ENCODE assay signal across 18 mouse cellular contexts in the genomic region with DNA sequence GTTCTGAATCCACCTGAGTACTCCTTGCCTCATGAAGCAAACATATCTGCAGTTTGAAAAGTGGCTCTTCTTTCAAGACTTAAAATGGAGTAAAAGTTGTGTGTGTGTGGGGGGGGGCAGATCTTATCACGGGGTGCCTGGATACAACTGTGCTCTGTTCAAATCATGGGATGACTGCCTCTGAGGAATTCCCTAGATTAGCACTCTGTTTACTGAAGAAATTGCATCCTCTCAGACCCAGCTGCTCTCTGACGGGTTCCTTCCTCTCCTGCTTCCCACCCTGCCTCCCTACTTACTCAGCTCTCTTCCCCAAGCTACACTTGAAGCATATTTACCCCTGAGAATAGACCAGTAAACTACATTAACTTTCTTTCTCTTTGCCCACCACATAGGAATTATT.
"Had no signal": no experiment of that assay in that cellular context is flagged by ENCODE, and none has a peak within 500 bp of the region (broad histone marks: within the 10 kb centered on the region; RNA-seq: fewer than 3 reads in every experiment).

No protein-coding gene starts in this region.

- DNase-seq: lung, adult 18-20 months; lung, embryonic 14.5 days; lung, postnatal 10 days; lung, postnatal 4 days; midbrain, embryonic 14.5 days; retina, postnatal 1 day; right cerebral cortex, adult 18-20 months; right cerebral cortex, postnatal 25 days; right cerebral cortex, postnatal 4 days; spleen, adult 18-20 months; thymus, adult 18-20 months; thymus, postnatal 14 days; thymus, postnatal 36 days had no signal

- H3K27me3 ChIP-seq: neural tube, embryonic 13.5 days; neural tube, embryonic 15.5 days had no signal

- H3K27ac ChIP-seq: midbrain, embryonic 12.5 days; neural tube, embryonic 13.5 days; neural tube, embryonic 15.5 days had no signal

- H3K4me2 ChIP-seq: lung, embryonic 14.5 days; midbrain, embryonic 12.5 days; neural tube, embryonic 13.5 days; neural tube, embryonic 15.5 days had no signal

- H3K9me3 ChIP-seq: midbrain, embryonic 12.5 days; neural tube, embryonic 13.5 days; neural tube, embryonic 15.5 days had no signal

- ATAC-seq: midbrain, embryonic 16.5 days had no signal

- H3K36me3 ChIP-seq: midbrain, embryonic 12.5 days; neural tube, embryonic 13.5 days; neural tube, embryonic 15.5 days had no signal

- H3K9ac ChIP-seq: lung, embryonic 14.5 days; midbrain, embryonic 12.5 days; neural tube, embryonic 13.5 days; neural tube, embryonic 15.5 days had no signal

- H3K4me3 ChIP-seq: midbrain, embryonic 12.5 days; myocyte; neural tube, embryonic 13.5 days; neural tube, embryonic 15.5 days had no signal
